In the genomic region with DNA sequence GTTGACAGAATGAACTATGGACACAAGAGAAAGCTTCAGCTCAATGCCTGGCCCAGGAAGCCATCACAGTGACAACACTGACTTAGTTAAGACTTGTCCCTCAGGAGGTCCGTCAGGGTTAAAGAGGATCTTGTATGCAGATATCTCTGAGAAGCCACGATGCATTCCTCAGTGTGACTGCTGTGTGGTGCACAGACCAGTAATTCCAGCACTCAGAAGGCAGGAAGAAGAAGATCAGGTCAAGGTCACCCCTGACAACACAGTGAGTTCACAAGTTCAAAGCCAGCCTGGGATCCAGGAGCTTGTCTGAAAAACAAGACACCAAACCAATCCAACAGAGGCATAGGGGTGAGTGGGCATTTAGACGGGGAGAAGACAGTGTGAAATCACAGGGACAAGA, we compare ENCODE assay signal across 26 mouse cellular contexts.
DNase-seq lines count a peak whose midpoint lies in the region; ATAC-seq and TF ChIP-seq lines count a peak whose summit lies in the region.
"Had no signal": no experiment of that assay in that cellular context is flagged by ENCODE, and none has a peak within 500 bp of the region (broad histone marks: within the 10 kb centered on the region; RNA-seq: fewer than 3 reads in every experiment).

No protein-coding gene starts in this region.

- peaks cover 68% of the 10 kb centered on the region for H3K4me1 ChIP-seq in limb, embryonic 12.5 days (replicated peaks)
- peaks cover 69% of the 10 kb centered on the region for H3K4me1 ChIP-seq in limb, embryonic 10.5 days
- peaks cover 75% of the 10 kb centered on the region for H3K4me1 ChIP-seq in embryonic facial prominence, embryonic 10.5 days
- peaks cover 58% of the 10 kb centered on the region for H3K4me1 ChIP-seq in limb, embryonic 14.5 days (ENCODE audit: control insufficient read depth, insufficient read depth, low read length)

- H3K9me3 ChIP-seq in limb, embryonic 12.5 days = no peaks in the 10 kb centered on the region
- H3K9me3 ChIP-seq in limb, embryonic 10.5 days (replicated peaks) = no peaks in the 10 kb centered on the region
- no peaks in the 10 kb centered on the region for H3K9me3 ChIP-seq in embryonic facial prominence, embryonic 10.5 days
- no peaks in the 10 kb centered on the region for H3K9me3 ChIP-seq in limb, embryonic 14.5 days (ENCODE audit: control insufficient read depth, low read length)
- H3K9me3 ChIP-seq: forebrain, embryonic 10.5 days; forebrain, embryonic 13.5 days; G1E; heart, embryonic 12.5 days; heart, embryonic 15.5 days; hindbrain, embryonic 10.5 days; hindbrain, embryonic 13.5 days had no signal

- H3K27me3 ChIP-seq in limb, embryonic 12.5 days = peaks cover 19% of the 10 kb centered on the region; the same call in 1 of the 2 replicates
- H3K27me3 ChIP-seq in limb, embryonic 10.5 days (ENCODE audit: low read depth, poor library complexity, severe bottlenecking) = peaks cover 40% of the 10 kb centered on the region
- H3K27me3 ChIP-seq in embryonic facial prominence, embryonic 10.5 days (replicated peaks; ENCODE audit: low read depth, poor library complexity, severe bottlenecking) = peaks cover 30% of the 10 kb centered on the region; the same call in 1 of the 2 replicates
- no peaks in the 10 kb centered on the region; the same call in 1 of the 2 replicates for H3K27me3 ChIP-seq in limb, embryonic 14.5 days (ENCODE audit: control insufficient read depth, insufficient read depth, low read length)
- H3K27me3 ChIP-seq: heart, embryonic 12.5 days; heart, embryonic 15.5 days had no signal

- ATAC-seq in limb, embryonic 12.5 days (ENCODE audit: insufficient number of reproducible peaks, insufficient read depth, low FRiP score, low TSS enrichment, low read depth) = no peak
- ATAC-seq in limb, embryonic 14.5 days (ENCODE audit: low FRiP score, low read depth) = no peak
- ATAC-seq: forebrain, embryonic 13.5 days; forebrain, postnatal 0 days; hindbrain, embryonic 16.5 days had no signal

- peak overlapping the region; percentile 90 for H3K27ac ChIP-seq in limb, embryonic 12.5 days
- H3K27ac ChIP-seq in limb, embryonic 10.5 days = no peak overlapping the region; the same call in 1 of the 2 replicates
- peak overlapping the region; percentile 22; the same call in 1 of the 2 replicates for H3K27ac ChIP-seq in embryonic facial prominence, embryonic 10.5 days (replicated peaks)
- H3K27ac ChIP-seq in limb, embryonic 14.5 days (replicated peaks; ENCODE audit: low read depth, low read length) = peak overlapping the region; percentile 71; the same call in 1 of the 2 replicates
- H3K27ac ChIP-seq: forebrain, embryonic 10.5 days; forebrain, embryonic 13.5 days; gastrocnemius, adult 2 months; heart, embryonic 15.5 days had no signal

- H3K4me2 ChIP-seq in limb, embryonic 12.5 days = no peak overlapping the region
- H3K4me2 ChIP-seq in limb, embryonic 14.5 days (replicated peaks; ENCODE audit: low read depth, low read length, severe bottlenecking) = no peak overlapping the region
- H3K4me2 ChIP-seq: forebrain, embryonic 13.5 days; heart, embryonic 12.5 days; heart, embryonic 15.5 days; hindbrain, embryonic 13.5 days had no signal

- no peaks in the 10 kb centered on the region; the same call in 1 of the 2 replicates for H3K36me3 ChIP-seq in limb, embryonic 12.5 days
- H3K36me3 ChIP-seq in limb, embryonic 10.5 days = no peaks in the 10 kb centered on the region
- no peaks in the 10 kb centered on the region for H3K36me3 ChIP-seq in embryonic facial prominence, embryonic 10.5 days (replicated peaks)
- no peaks in the 10 kb centered on the region for H3K36me3 ChIP-seq in limb, embryonic 14.5 days (ENCODE audit: control insufficient read depth, insufficient read depth, low read length)
- H3K36me3 ChIP-seq: forebrain, embryonic 10.5 days; G1E; heart, embryonic 12.5 days; heart, embryonic 15.5 days; hindbrain, embryonic 10.5 days; hindbrain, embryonic 13.5 days had no signal

- 82% methylated on average over 3 of the region's 3 CpGs for WGBS in limb, embryonic 12.5 days
- WGBS in limb, embryonic 10.5 days = 80% methylated on average over 3 of the region's 3 CpGs
- 69% methylated on average over 3 of the region's 3 CpGs for WGBS in embryonic facial prominence, embryonic 10.5 days
- WGBS in limb, embryonic 14.5 days = 81% methylated on average over 3 of the region's 3 CpGs

- H3K9ac ChIP-seq in limb, embryonic 12.5 days (replicated peaks) = no peak overlapping the region
- H3K9ac ChIP-seq in limb, embryonic 14.5 days (ENCODE audit: low read depth, low read length, severe bottlenecking) = no peak overlapping the region
- H3K9ac ChIP-seq: forebrain, embryonic 13.5 days; forebrain, postnatal 0 days; heart, embryonic 12.5 days; heart, embryonic 15.5 days; hindbrain, embryonic 13.5 days had no signal

- no peak for DNase-seq in limb, embryonic 10.5 days (ENCODE audit: low spot score)
- DNase-seq in embryonic facial prominence, embryonic 10.5 days (ENCODE audit: low spot score) = no peak
- no peak for DNase-seq in limb, embryonic 14.5 days (ENCODE audit: low spot score)
- DNase-seq in layer of hippocampus, adult 8-10 months (ENCODE audit: low spot score in 2 of 2) = no peak
- no peak for DNase-seq in right cerebral cortex, adult 18-20 months
- no peak for DNase-seq in ovary, postnatal 36 days (ENCODE audit: low spot score)
- DNase-seq: adrenal gland, postnatal 10 days; cerebellum, adult 11 months; cerebellum, adult 2 months; cerebellum, adult 9-11 months; cerebellum, postnatal 25 days; forebrain, postnatal 0 days; gastrocnemius, adult 2 months; gastrocnemius, postnatal 14 days; heart, adult 11 months; heart, postnatal 10 days; heart, postnatal 36 days had no signal

- TF ChIP-seq POLR2A in limb, embryonic 14.5 days (IDR thresholded peaks at IDR 0.05; ENCODE audit: borderline replicate concordance, extremely low read depth, insufficient read depth, insufficient read length) = no peak

- no peak overlapping the region for H3K4me3 ChIP-seq in limb, embryonic 12.5 days (replicated peaks)
- no peak overlapping the region for H3K4me3 ChIP-seq in limb, embryonic 10.5 days
- no peak overlapping the region for H3K4me3 ChIP-seq in embryonic facial prominence, embryonic 10.5 days
- no peak overlapping the region for H3K4me3 ChIP-seq in limb, embryonic 14.5 days (replicated peaks; ENCODE audit: low read length)
- H3K4me3 ChIP-seq: forebrain, embryonic 10.5 days; forebrain, embryonic 13.5 days; gastrocnemius, adult 2 months; heart, embryonic 12.5 days; heart, embryonic 15.5 days; hindbrain, embryonic 10.5 days; hindbrain, embryonic 13.5 days had no signal
